8 mouse cellular contexts compared by ENCODE assay signal in genomic region chr17:45586449-45586837, GRCm38 (mm10). TPM values are rescaled to one million over a fixed set of nuclear protein-coding genes. Genes with fewer than 3 reads are reported as not detected.
A peak's percentile ranks its signal among the peaks of the same experiment; 100 is the strongest.
DNase-seq lines count a peak whose midpoint lies in the region; ATAC-seq and TF ChIP-seq lines count a peak whose summit lies in the region.
"Had no signal": no experiment of that assay in that cellular context is flagged by ENCODE, and none has a peak within 500 bp of the region (broad histone marks: within the 10 kb centered on the region; RNA-seq: fewer than 3 reads in every experiment).

No protein-coding gene starts in this region.

- no peak for DNase-seq in hindbrain, postnatal 0 days (ENCODE audit: low spot score)
- peak; percentile 41 for DNase-seq in A20 (ENCODE audit: low read depth, low spot score)
- no peak for DNase-seq in yolk sac, embryonic 10.5 days (ENCODE audit: low spot score)
- no peak for DNase-seq in gastrocnemius, adult 18-20 months (ENCODE audit: low spot score)

- no peak overlapping the region for H3K9ac ChIP-seq in hindbrain, postnatal 0 days (replicated peaks; ENCODE audit: low read length)
- no peak overlapping the region for H3K9ac ChIP-seq in hindbrain, embryonic 16.5 days (ENCODE audit: low read depth, low read length)
- H3K9ac ChIP-seq in limb, embryonic 13.5 days: no peak overlapping the region
- H3K9ac ChIP-seq: forebrain, embryonic 12.5 days had no signal

- no peaks in the 10 kb centered on the region for H3K36me3 ChIP-seq in hindbrain, postnatal 0 days (ENCODE audit: insufficient read depth, low read length)
- no peaks in the 10 kb centered on the region for H3K36me3 ChIP-seq in hindbrain, embryonic 16.5 days (ENCODE audit: control insufficient read depth, insufficient read depth, low read length)
- peaks cover 86% of the 10 kb centered on the region for H3K36me3 ChIP-seq in E14TG2a.4 (ENCODE audit: insufficient read depth, low read length)
- H3K36me3 ChIP-seq in limb, embryonic 13.5 days: peaks cover 38% of the 10 kb centered on the region

- no peak overlapping the region for H3K4me2 ChIP-seq in hindbrain, postnatal 0 days (ENCODE audit: low read depth, low read length)
- H3K4me2 ChIP-seq in hindbrain, embryonic 16.5 days (ENCODE audit: low read length): no peak overlapping the region
- no peak overlapping the region for H3K4me2 ChIP-seq in limb, embryonic 13.5 days (replicated peaks)
- H3K4me2 ChIP-seq: forebrain, embryonic 12.5 days had no signal

- H3K27me3 ChIP-seq in hindbrain, postnatal 0 days (ENCODE audit: insufficient read depth, low read length): no peaks in the 10 kb centered on the region
- no peaks in the 10 kb centered on the region for H3K27me3 ChIP-seq in hindbrain, embryonic 16.5 days (replicated peaks; ENCODE audit: control insufficient read depth, insufficient read depth, low read length)
- no peaks in the 10 kb centered on the region for H3K27me3 ChIP-seq in E14TG2a.4 (ENCODE audit: insufficient read depth, low read length)
- no peaks in the 10 kb centered on the region for H3K27me3 ChIP-seq in limb, embryonic 13.5 days
- H3K27me3 ChIP-seq: forebrain, embryonic 12.5 days had no signal

- TF ChIP-seq CTCF in hindbrain, postnatal 0 days (IDR thresholded peaks at IDR 0.05; ENCODE audit: low read depth): peak; percentile 54
- peak; percentile 86 for TF ChIP-seq CTCF in E14TG2a.4 (conservative IDR thresholded peaks at IDR 0.05; ENCODE audit: low read length)

- WGBS in hindbrain, postnatal 0 days: 100% methylated on average over 3 of the region's 3 CpGs
- WGBS in hindbrain, embryonic 16.5 days: 98% methylated on average over 3 of the region's 3 CpGs
- WGBS in limb, embryonic 13.5 days: over 99% methylated on average over 3 of the region's 3 CpGs

- H3K27ac ChIP-seq in hindbrain, postnatal 0 days: no peak overlapping the region
- H3K27ac ChIP-seq in hindbrain, embryonic 16.5 days (ENCODE audit: low read depth, low read length): no peak overlapping the region
- 0 out of 2 replicates have a peak overlapping the region, but pooled peaks have one; percentile 74 for H3K27ac ChIP-seq in limb, embryonic 13.5 days

- no peaks in the 10 kb centered on the region for H3K9me3 ChIP-seq in hindbrain, postnatal 0 days (ENCODE audit: low read length)
- H3K9me3 ChIP-seq in hindbrain, embryonic 16.5 days (ENCODE audit: control insufficient read depth, low read length): no peaks in the 10 kb centered on the region
- H3K9me3 ChIP-seq in E14TG2a.4 (ENCODE audit: low read length): no peaks in the 10 kb centered on the region
- 0 out of 2 replicates have a peak, but pooled peaks cover 3% of the 10 kb centered on the region for H3K9me3 ChIP-seq in limb, embryonic 13.5 days
- H3K9me3 ChIP-seq: forebrain, embryonic 12.5 days had no signal

- ATAC-seq in hindbrain, postnatal 0 days: no peak
- ATAC-seq in hindbrain, embryonic 16.5 days: no peak
- ATAC-seq in limb, embryonic 13.5 days (ENCODE audit: low FRiP score, low read depth): no peak

- no peaks in the 10 kb centered on the region; the same call in 1 of the 2 replicates for H3K4me1 ChIP-seq in hindbrain, postnatal 0 days (ENCODE audit: insufficient read depth, low read length)
- H3K4me1 ChIP-seq in hindbrain, embryonic 16.5 days (ENCODE audit: control insufficient read depth, insufficient read depth, low read depth, low read length): peaks cover 12% of the 10 kb centered on the region
- H3K4me1 ChIP-seq in E14TG2a.4 (replicated peaks; ENCODE audit: low read depth, low read length): peaks cover 94% of the 10 kb centered on the region
- peaks cover 41% of the 10 kb centered on the region for H3K4me1 ChIP-seq in limb, embryonic 13.5 days

- H3K4me3 ChIP-seq in hindbrain, postnatal 0 days (ENCODE audit: low read length): no peak overlapping the region
- H3K4me3 ChIP-seq in hindbrain, embryonic 16.5 days (ENCODE audit: low read length): no peak overlapping the region
- peak overlapping the region; percentile 63 for H3K4me3 ChIP-seq in E14TG2a.4 (replicated peaks; ENCODE audit: low read length)
- no peak overlapping the region for H3K4me3 ChIP-seq in limb, embryonic 13.5 days
- H3K4me3 ChIP-seq: forebrain, embryonic 12.5 days had no signal

RNA-seq across cellular contexts. Expression of gene Slc29a1, which starts 13.0 kb away (rescaled TPM):
- total RNA-seq in hindbrain, postnatal 0 days (2014; rRNA removed): 170 and 354 TPM in 2 replicates
- polyA plus RNA-seq in hindbrain, postnatal 0 days (2015; fragmentation: Nextera tagmentation; extraction: Ambion mirVana): 60.6 and 77.6 TPM in 2 replicates
- polyA plus RNA-seq in hindbrain, embryonic 16.5 days (2015; fragmentation: Nextera tagmentation; extraction: Ambion mirVana): 55.7 and 56.5 TPM in 2 replicates
- 74.0 and 83.4 TPM in 2 replicates for polyA plus RNA-seq in limb, embryonic 13.5 days (2015; fragmentation: Nextera tagmentation; extraction: Ambion mirVana)
- 10 to 100 TPM; 31.9 to 32.4 TPM for total RNA-seq in gastrocnemius, adult 18-20 months (2021)

RNA-seq across cellular contexts. Expression of gene Hsp90ab1, which starts 13.4 kb away (rescaled TPM):
- 982 and 1,365 TPM in 2 replicates for total RNA-seq in hindbrain, postnatal 0 days (2014; rRNA removed)
- 1,472 and 1,504 TPM in 2 replicates for polyA plus RNA-seq in hindbrain, postnatal 0 days (2015; fragmentation: Nextera tagmentation; extraction: Ambion mirVana)
- 1,542 and 1,571 TPM in 2 replicates for polyA plus RNA-seq in hindbrain, embryonic 16.5 days (2015; fragmentation: Nextera tagmentation; extraction: Ambion mirVana)
- 1,635 and 1,682 TPM in 2 replicates for polyA plus RNA-seq in limb, embryonic 13.5 days (2015; fragmentation: Nextera tagmentation; extraction: Ambion mirVana)
- total RNA-seq in gastrocnemius, adult 18-20 months (2021): 1,000 to 10,000 TPM; 1,074 to 1,224 TPM

RNA-seq across cellular contexts. Expression of gene Mymx, which starts 15.5 kb away (rescaled TPM):
- total RNA-seq in hindbrain, postnatal 0 days (2014; rRNA removed): not detected in 2 replicates
- not detected in 2 replicates for polyA plus RNA-seq in hindbrain, postnatal 0 days (2015; fragmentation: Nextera tagmentation; extraction: Ambion mirVana)
- 1.2 TPM in 1 of 2 replicates, not detected in the other for polyA plus RNA-seq in hindbrain, embryonic 16.5 days (2015; fragmentation: Nextera tagmentation; extraction: Ambion mirVana)
- polyA plus RNA-seq in limb, embryonic 13.5 days (2015; fragmentation: Nextera tagmentation; extraction: Ambion mirVana): 26.5 and 26.7 TPM in 2 replicates
- total RNA-seq in gastrocnemius, adult 18-20 months (2021): not detected

RNA-seq across cellular contexts. Expression of gene Slc35b2, which starts 22.8 kb away (rescaled TPM):
- total RNA-seq in hindbrain, postnatal 0 days (2014; rRNA removed): 105 and 139 TPM in 2 replicates
- polyA plus RNA-seq in hindbrain, postnatal 0 days (2015; fragmentation: Nextera tagmentation; extraction: Ambion mirVana): 90.3 and 94.0 TPM in 2 replicates
- polyA plus RNA-seq in hindbrain, embryonic 16.5 days (2015; fragmentation: Nextera tagmentation; extraction: Ambion mirVana): 96.2 and 101 TPM in 2 replicates
- 114 and 127 TPM in 2 replicates for polyA plus RNA-seq in limb, embryonic 13.5 days (2015; fragmentation: Nextera tagmentation; extraction: Ambion mirVana)
- total RNA-seq in gastrocnemius, adult 18-20 months (2021): 10 to 100 TPM; 16.2 to 17.7 TPM

RNA-seq across cellular contexts. Expression of gene Nfkbie, which starts 30.9 kb away (rescaled TPM):
- 7.7 and 9.2 TPM in 2 replicates for total RNA-seq in hindbrain, postnatal 0 days (2014; rRNA removed)
- polyA plus RNA-seq in hindbrain, postnatal 0 days (2015; fragmentation: Nextera tagmentation; extraction: Ambion mirVana): 5.2 and 6.0 TPM in 2 replicates
- 6.1 and 6.8 TPM in 2 replicates for polyA plus RNA-seq in hindbrain, embryonic 16.5 days (2015; fragmentation: Nextera tagmentation; extraction: Ambion mirVana)
- 6.2 and 6.3 TPM in 2 replicates for polyA plus RNA-seq in limb, embryonic 13.5 days (2015; fragmentation: Nextera tagmentation; extraction: Ambion mirVana)
- under 1 TPM; 0.30 to 0.47 TPM for total RNA-seq in gastrocnemius, adult 18-20 months (2021)

Comparison
In these comparisons a context has a peak if more than half of its experiments do, and no peak if none do; other contexts are left out.
1. RNA of gene Mymx, which starts 15.5 kb away (polyA plus RNA-seq): 26.5 to 26.7 TPM in limb, embryonic 13.5 days; not detected in hindbrain, postnatal 0 days and 1.2 TPM in hindbrain, embryonic 16.5 days; every median in the first group is over 10 times any median in the second.